Mouse (Mus musculus) lung, adult 2 months (tissue): ENCODE data around the gene Eif4h.

Experiments
- CTCF ChIP-seq: fragments of 200-500 bp; IDR thresholded peaks from 2 replicates; pipeline ENCODE4 v1.5.1; 2011; ENCODE audit warnings: mild to moderate bottlenecking, low read length, control low read depth; ENCODE audit not compliant: insufficient read depth
- POLR2A ChIP-seq: fragments of 200-500 bp; IDR thresholded peaks from 2 replicates; pipeline ENCODE4 v1.6.1; 2011; ENCODE audit warnings: low read depth, mild to moderate bottlenecking, control low read depth, low read length, borderline replicate concordance; ENCODE audit errors: extremely low read depth

GRCm38 (mm10) chr5:134572508-134573214, 66.6 kb downstream of the Eif4h start:
- TF ChIP-seq POLR2A (no peak), CTCF (no peak)
